Mouse (Mus musculus) CD4-positive, CD25-positive, alpha-beta regulatory T cell, adult 9 weeks (primary cell): Measurements from ENCODE around the gene Anxa1. TPM values are rescaled to one million over a fixed set of nuclear protein-coding genes. Genes with fewer than 3 reads are reported as not detected.

ENCODE experiments used
- polyA plus RNA-seq: library from polyadenylated mRNA; unstranded; fragments of 100-300 nt; shearing (Covaris generic); gene quantifications from one replicate; pipeline ENCODE4 v1.2.1, GENCODE M21; 2017

Anxa1 gene
- 2.6 TPM for polyA plus RNA-seq

GRCm38 (mm10) chr19:20390455-20390994 is at the start of gene Anxa1:
Anxa1 (minus strand) TSS chr19:20390944.

Other genes starting within 250 kb of the Anxa1 start
- gene Aldh1a1, start 101.8 kb upstream of the Anxa1 start, polyA plus RNA-seq = 0.14 TPM